Mouse (Mus musculus): ENCODE results near the gene C8g. TPM values are rescaled to one million over a fixed set of nuclear protein-coding genes. Genes with fewer than 3 reads are reported as not detected.
A peak's percentile ranks its signal among the peaks of the same experiment; 100 is the strongest.

Gene C8g
- total and polyA plus RNA-seq, 2 experiments from 2014 or later, result 1.6 to 2.4 TPM

GRCm38 (mm10) chr2:25534178-25534865, 32.8 kb upstream of the C8g start:
- Histone ChIP-seq H3K4me1 (ENCODE audit: control insufficient read depth, insufficient read depth) (peaks cover 11% of the 10 kb centered on the region; the same call in 1 of the 2 replicates), H3K4me3 (ENCODE audit: low read depth, low read length) (no peak overlapping the region), H3K4me2 (ENCODE audit: low read depth, low read length) (no peak overlapping the region), H3K9me3 (replicated peaks; ENCODE audit: control insufficient read depth, low read length) (no peaks in the 10 kb centered on the region), H3K27me3 (ENCODE audit: control insufficient read depth, insufficient read depth, low read length) (no peaks in the 10 kb centered on the region), H3K9ac (replicated peaks; ENCODE audit: low read depth, low read length) (no peak overlapping the region), H3K36me3 (replicated peaks; ENCODE audit: control insufficient read depth, insufficient read depth, low read length) (peaks cover 73% of the 10 kb centered on the region), H3K27ac (ENCODE audit: low read depth) (peak overlapping the region; percentile 56)
- DNase-seq (ENCODE audit: low spot score) (peak; percentile 56), ATAC-seq (ENCODE audit: insufficient read depth, low read depth) (peak; percentile 82)
- 55% methylated on average over 3 of the region's 3 CpGs for WGBS
- TF ChIP-seq CTCF (IDR thresholded peaks at IDR 0.05; ENCODE audit: low read depth) (no peak), EP300 (IDR thresholded peaks at IDR 0.05; ENCODE audit: low read depth) (no peak)

GRCm38 (mm10) chr2:25533707-25534106, 32.2 kb upstream of the C8g start:
- Histone ChIP-seq H3K36me3 (replicated peaks; ENCODE audit: control insufficient read depth, insufficient read depth, low read length) (peaks cover 78% of the 10 kb centered on the region), H3K9me3 (replicated peaks; ENCODE audit: control insufficient read depth, low read length) (no peaks in the 10 kb centered on the region), H3K27ac (ENCODE audit: low read depth) (no peak overlapping the region), H3K4me2 (ENCODE audit: low read depth, low read length) (no peak overlapping the region), H3K9ac (replicated peaks; ENCODE audit: low read depth, low read length) (no peak overlapping the region), H3K4me3 (ENCODE audit: low read depth, low read length) (no peak overlapping the region), H3K4me1 (ENCODE audit: control insufficient read depth, insufficient read depth) (peaks cover 11% of the 10 kb centered on the region; the same call in 1 of the 2 replicates), H3K27me3 (ENCODE audit: control insufficient read depth, insufficient read depth, low read length) (no peaks in the 10 kb centered on the region)
- 96% methylated on average over 2 of the region's 2 CpGs for WGBS
- ATAC-seq (ENCODE audit: insufficient read depth, low read depth), result no peak
- TF ChIP-seq CTCF (IDR thresholded peaks at IDR 0.05; ENCODE audit: low read depth), result no peak
- TF ChIP-seq EP300 (IDR thresholded peaks at IDR 0.05; ENCODE audit: low read depth), result no peak
- DNase-seq (ENCODE audit: low spot score), result no peak

GRCm38 (mm10) chr2:25526510-25527302, 25.2 kb upstream of the C8g start:
- ATAC-seq (ENCODE audit: insufficient read depth, low read depth) (no peak), DNase-seq (ENCODE audit: low spot score) (no peak)
- no peak overlapping the region for H3K9ac ChIP-seq (replicated peaks; ENCODE audit: low read depth, low read length)
- no peak overlapping the region for H3K4me2 ChIP-seq (ENCODE audit: low read depth, low read length)
- H3K9me3 ChIP-seq (replicated peaks; ENCODE audit: control insufficient read depth, low read length), result no peaks in the 10 kb centered on the region
- H3K27ac ChIP-seq (ENCODE audit: low read depth), result no peak overlapping the region
- H3K36me3 ChIP-seq (replicated peaks; ENCODE audit: control insufficient read depth, insufficient read depth, low read length), result peaks cover 94% of the 10 kb centered on the region
- no peaks in the 10 kb centered on the region for H3K27me3 ChIP-seq (ENCODE audit: control insufficient read depth, insufficient read depth, low read length)
- no peak overlapping the region for H3K4me3 ChIP-seq (ENCODE audit: low read depth, low read length)
- TF ChIP-seq EP300 (IDR thresholded peaks at IDR 0.05; ENCODE audit: low read depth), result no peak
- TF ChIP-seq CTCF (IDR thresholded peaks at IDR 0.05; ENCODE audit: low read depth), result no peak
- WGBS, result 83% methylated on average over 9 of the region's 9 CpGs
- H3K4me1 ChIP-seq (ENCODE audit: control insufficient read depth, insufficient read depth), result no peaks in the 10 kb centered on the region

GRCm38 (mm10) chr2:25509912-25510311, 8.4 kb upstream of the C8g start:
- no peaks in the 10 kb centered on the region for H3K27me3 ChIP-seq (ENCODE audit: control insufficient read depth, insufficient read depth, low read length)
- no peak overlapping the region for H3K9ac ChIP-seq (replicated peaks; ENCODE audit: low read depth, low read length)
- peak; percentile 12 for DNase-seq (ENCODE audit: low spot score)
- no peak overlapping the region for H3K27ac ChIP-seq (ENCODE audit: low read depth)
- 53% methylated on average over 3 of the region's 3 CpGs for WGBS
- no peak for ATAC-seq (ENCODE audit: insufficient read depth, low read depth)
- H3K4me1 ChIP-seq (ENCODE audit: control insufficient read depth, insufficient read depth), result no peaks in the 10 kb centered on the region
- no peaks in the 10 kb centered on the region for H3K9me3 ChIP-seq (replicated peaks; ENCODE audit: control insufficient read depth, low read length)
- H3K36me3 ChIP-seq (replicated peaks; ENCODE audit: control insufficient read depth, insufficient read depth, low read length), result peaks cover 9% of the 10 kb centered on the region
- no peak overlapping the region for H3K4me3 ChIP-seq (ENCODE audit: low read depth, low read length)
- TF ChIP-seq EP300 (IDR thresholded peaks at IDR 0.05; ENCODE audit: low read depth) (no peak), CTCF (IDR thresholded peaks at IDR 0.05; ENCODE audit: low read depth) (peak; percentile 52)
- no peak overlapping the region for H3K4me2 ChIP-seq (ENCODE audit: low read depth, low read length)

- Histone ChIP-seq H3K4me2 (ENCODE audit: low read depth, low read length) (no peak overlapping the region), H3K27me3 (ENCODE audit: control insufficient read depth, insufficient read depth, low read length) (no peaks in the 10 kb centered on the region), H3K4me1 (ENCODE audit: control insufficient read depth, insufficient read depth) (peaks cover 1% of the 10 kb centered on the region; the same call in 1 of the 2 replicates), H3K36me3 (replicated peaks; ENCODE audit: control insufficient read depth, insufficient read depth, low read length) (peaks cover 34% of the 10 kb centered on the region), H3K9me3 (replicated peaks; ENCODE audit: control insufficient read depth, low read length) (no peaks in the 10 kb centered on the region), H3K4me3 (ENCODE audit: low read depth, low read length) (no peak overlapping the region), H3K9ac (replicated peaks; ENCODE audit: low read depth, low read length) (no peak overlapping the region), H3K27ac (ENCODE audit: low read depth) (no peak overlapping the region)
- TF ChIP-seq EP300 (IDR thresholded peaks at IDR 0.05; ENCODE audit: low read depth), result no peak
- TF ChIP-seq CTCF (IDR thresholded peaks at IDR 0.05; ENCODE audit: low read depth), result peak; percentile 40
- ATAC-seq (ENCODE audit: insufficient read depth, low read depth), result peak; percentile 44; the same call in 1 of the 2 replicates
- peak; percentile 27 for DNase-seq (ENCODE audit: low spot score)
- WGBS, result 34% methylated on average over 5 of the region's 5 CpGs
Measured at GRCm38 (mm10) chr2:25506964-25507363, 5.4 kb upstream of the C8g start.
